Mouse (Mus musculus): ENCODE measurements around the gene Nrxn3. TPM values are rescaled to one million over a fixed set of nuclear protein-coding genes. Genes with fewer than 3 reads are reported as not detected.

The Nrxn3 gene
- total RNA-seq, 2 experiments from 2014 or later: 147 to 197 TPM

DNA sequence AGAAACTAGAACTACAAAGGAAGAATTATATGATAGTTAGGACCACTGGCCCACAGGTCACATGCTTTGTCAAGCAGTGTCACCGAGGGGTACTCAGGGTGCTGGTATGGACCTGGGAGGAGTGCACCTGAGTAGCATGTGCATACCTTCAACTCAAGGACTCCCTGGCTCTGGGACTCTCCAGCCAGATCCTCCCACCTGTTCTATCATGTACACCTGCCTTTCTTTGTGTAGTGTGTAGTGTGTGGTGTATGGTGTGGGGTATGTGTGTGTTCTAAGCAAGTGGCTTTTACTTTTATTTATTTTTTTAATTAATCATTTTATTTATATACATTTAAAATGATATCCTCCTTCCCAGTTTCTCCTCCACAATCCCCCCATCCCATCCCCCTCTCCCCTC lies 86.3 kb downstream of the Nrxn3 start:
- DNase-seq (ENCODE audit: extremely low spot score in 1 of 2, low spot score in 1 of 2): no peak

DNA sequence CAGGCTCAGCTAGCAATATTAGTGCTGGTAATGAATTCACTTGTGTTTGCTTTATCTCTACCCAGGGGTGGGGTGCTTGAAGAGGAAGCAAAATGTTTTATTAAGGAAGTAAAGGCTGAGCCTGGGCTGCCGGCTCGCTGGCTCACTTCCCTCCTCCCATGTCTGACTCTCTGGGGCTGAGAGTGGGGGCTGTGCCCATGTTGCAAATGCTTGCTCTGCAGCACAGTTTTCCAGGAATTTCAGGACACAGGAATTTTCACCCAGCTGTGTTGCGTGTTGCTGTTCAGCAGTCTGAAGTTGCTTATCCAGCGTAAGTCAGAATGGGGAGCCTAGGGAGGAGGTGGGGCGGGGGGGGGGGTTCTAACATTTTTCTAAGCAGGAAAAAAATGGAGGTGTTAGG lies 89.5 kb downstream of the Nrxn3 start:
- DNase-seq (ENCODE audit: extremely low spot score in 1 of 2, low spot score in 1 of 2): no peak

DNA sequence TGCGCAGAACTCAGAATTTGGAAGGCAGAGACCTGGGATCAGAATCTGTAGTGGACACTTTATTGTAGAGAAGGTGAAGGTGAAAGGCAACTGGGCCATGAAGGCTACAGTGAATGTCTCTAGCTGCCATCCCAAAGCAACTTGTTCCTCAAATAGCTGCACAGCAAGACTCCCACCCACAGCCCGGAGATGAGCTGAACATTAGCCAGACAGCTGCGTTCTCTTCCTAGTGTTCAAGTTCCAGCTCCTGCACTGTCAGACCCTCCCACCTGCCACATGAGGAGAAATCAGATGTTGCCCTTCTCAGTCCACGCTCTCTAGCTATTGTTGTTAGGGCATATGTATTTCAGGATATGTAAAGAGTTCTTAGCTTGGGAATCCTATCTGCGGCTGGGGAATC lies 94.2 kb downstream of the Nrxn3 start:
- no peak for DNase-seq (ENCODE audit: extremely low spot score in 1 of 2, low spot score in 1 of 2)

DNA sequence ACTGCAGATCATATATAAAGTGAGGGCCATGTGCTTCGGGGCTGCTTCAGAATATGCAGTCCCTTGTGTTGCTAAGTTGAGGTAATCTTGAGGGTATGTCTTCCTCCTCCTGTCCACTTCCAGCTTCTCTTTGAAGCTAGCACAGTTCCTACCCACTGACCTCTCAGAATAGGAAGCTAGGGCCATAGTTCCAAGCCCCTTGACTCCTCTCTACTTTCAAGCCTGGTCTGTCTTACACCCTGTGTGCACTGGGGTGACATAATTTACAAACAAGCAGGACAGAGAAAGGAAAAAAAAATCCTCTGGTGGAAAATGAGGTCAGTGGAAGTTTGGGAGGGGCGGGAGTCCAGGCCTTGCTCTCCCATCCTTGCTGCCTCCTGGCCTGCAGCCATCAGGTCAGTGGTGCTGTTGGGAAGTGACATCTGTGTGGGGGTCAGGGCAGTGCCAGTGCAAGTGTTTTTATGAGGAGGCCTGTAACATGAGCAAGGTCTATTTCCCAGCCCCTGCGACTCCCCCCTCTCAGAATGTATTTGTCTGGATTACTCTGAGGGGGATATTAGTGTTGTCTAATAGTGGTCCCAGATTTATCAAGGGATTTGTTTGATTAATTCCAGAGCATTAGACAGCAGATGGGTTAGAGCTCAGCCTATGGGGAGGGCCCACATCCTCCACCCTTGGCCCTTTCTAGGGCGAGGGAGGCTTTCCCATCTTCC lies 96.1 kb downstream of the Nrxn3 start:
- no peak for DNase-seq (ENCODE audit: extremely low spot score in 1 of 2, low spot score in 1 of 2)

DNA sequence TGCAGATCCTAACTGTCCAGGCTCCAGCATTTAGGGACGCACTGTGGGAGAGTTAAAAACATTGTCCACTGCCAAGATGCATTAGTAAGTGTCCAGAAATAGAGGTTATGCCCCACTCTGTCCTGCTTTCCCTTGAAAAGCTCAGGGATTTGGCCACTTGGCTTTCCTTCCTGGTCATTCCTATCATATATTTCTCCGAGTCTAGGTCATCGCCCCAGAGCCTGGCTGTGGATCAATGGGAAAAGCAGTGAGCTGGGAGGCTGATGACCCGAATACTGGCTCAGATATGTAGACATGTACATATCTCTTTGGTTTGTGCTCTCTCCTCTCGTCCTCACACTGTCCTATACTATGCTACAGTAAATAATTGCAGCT lies 96.6 kb downstream of the Nrxn3 start:
- DNase-seq (ENCODE audit: extremely low spot score in 1 of 2, low spot score in 1 of 2): no peak

DNA sequence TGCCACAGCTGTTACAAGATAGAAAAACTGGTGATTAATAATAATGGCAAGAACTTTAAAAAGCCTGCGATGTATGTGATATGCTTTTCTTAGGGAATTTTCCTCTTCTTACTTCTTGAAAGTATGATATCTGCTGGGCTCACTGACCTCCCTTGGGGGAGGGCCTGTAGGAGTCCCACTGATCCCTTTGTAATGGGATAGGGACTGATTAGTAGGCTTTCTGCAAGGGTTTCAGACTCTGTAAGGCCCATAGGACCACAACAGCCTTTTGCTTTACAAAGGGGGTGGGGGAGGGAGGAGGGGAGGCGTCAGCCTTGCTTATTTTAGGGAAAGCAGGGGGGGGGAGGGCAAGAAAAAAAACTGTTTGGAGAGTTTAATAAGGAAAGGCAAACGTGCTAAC lies 97.5 kb downstream of the Nrxn3 start:
- no peak for DNase-seq (ENCODE audit: extremely low spot score in 1 of 2, low spot score in 1 of 2)

DNA sequence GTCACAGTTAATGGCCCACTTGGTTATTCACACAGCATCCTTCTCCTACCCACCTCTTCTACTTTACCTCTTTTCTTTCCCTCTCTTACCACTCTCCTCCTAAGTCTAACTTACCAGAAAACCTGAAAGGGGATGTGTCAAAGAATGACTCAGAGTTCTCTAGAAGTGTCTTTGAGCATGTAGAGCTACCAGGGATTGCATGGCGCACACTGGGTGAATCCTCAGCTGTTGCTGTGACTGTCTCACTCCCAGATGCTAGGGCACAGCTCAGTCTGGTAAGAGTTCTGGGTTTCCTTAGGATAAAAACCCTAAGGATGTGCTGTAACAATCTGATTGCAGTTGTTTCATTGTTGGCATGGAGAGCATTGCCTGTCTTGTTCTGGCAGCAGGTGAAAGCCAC lies 108.2 kb downstream of the Nrxn3 start:
- DNase-seq (ENCODE audit: extremely low spot score in 1 of 2, low spot score in 1 of 2): no peak

DNA sequence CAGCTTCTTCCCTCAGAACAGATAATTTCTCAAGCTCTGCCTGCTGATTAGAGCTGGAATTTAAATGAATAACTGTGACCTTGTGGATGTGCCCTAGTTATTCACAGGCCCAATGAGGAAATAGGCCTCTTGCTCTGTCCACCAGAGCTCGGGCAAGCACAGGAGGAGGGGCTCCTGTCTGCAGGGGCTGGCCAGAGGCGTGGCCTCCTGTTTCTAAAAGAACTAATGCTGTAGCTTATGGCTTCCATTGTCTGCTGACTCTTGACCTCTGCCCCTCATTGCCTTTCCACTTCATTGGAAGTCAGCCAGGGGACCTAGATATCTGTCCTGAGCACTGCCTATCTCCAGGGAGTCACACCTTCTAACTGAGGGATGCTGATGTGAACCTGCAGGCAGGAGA lies 113.1 kb downstream of the Nrxn3 start:
- no peak for DNase-seq (ENCODE audit: extremely low spot score in 1 of 2, low spot score in 1 of 2)

DNA sequence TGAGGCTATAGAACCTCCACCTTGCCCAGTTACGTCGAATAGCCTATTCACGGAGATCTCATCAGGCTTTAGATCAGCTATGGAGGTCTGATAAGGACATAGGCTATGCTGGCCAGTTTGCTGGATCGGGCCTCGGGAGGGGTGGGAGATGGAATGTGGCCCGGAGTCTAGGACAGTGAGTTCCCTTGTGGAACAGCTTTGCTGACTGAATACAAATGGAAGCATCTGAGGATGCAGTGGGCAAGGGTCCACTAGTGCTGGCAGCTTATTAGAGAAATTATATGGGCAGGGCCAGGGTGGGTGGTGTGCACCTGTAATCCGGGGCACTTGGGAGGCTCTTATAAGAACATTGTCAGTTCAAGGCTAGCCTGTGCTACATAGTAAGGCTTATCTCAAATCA lies 117.0 kb downstream of the Nrxn3 start:
- no peak for DNase-seq (ENCODE audit: extremely low spot score in 1 of 2, low spot score in 1 of 2)

DNA sequence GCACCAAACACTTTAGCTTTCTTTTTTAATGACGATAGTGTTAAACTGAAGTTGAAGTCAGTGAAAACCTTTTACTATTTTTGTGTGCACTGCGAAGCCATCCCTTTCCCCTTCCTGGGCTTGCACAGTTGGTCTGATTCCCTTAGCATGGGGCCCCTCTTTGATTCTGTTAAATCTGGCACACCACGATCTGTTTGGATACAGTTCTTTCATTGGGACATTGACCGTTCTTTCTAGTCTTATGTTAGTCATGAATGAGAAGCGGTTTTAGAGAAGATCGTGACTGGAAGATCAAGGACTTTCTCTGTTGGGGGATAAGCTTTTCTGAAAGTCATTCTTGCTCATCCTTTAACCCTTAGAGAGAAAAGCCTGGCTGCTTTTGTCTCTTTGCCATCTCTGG lies 118.7 kb downstream of the Nrxn3 start:
- no peak for DNase-seq (ENCODE audit: extremely low spot score in 1 of 2, low spot score in 1 of 2)

DNA sequence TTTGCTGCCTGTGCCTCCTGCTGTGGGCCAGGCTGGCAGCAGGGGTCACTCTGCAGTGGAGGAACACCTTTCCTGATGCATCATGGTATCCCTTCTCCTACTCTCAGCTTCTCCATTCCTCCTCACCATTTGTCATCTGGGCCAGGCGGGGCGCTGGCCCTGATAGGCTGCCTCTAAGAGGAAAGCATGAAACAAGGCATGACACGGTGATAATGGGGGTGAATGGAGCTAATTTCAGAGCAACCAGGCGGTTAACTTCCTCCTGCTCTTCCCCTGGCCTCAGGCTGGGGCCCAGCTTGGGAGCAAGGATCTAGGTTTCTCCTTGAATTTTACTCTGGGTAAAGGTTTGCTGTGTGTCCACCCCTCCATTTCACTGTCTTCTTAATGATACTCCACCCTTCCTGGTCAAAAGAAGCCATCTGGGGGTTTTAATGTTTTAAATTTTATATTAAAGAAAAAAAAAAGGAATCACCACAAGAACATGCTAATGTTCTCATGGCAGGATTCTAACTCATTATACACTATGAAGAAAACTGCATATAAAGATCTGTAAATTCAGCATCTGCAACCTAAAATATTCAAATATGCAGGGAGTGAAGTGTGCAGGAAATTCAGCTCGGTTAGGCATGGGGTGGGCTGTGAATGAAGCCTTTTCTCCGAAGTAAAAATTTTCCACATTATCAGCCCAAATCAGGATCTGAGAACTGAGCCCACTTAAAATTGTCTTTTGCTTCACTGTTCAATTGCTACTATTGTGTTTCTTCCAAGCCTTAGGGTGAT lies 127.9 kb downstream of the Nrxn3 start:
- no peak for DNase-seq (ENCODE audit: extremely low spot score in 1 of 2, low spot score in 1 of 2)

DNA sequence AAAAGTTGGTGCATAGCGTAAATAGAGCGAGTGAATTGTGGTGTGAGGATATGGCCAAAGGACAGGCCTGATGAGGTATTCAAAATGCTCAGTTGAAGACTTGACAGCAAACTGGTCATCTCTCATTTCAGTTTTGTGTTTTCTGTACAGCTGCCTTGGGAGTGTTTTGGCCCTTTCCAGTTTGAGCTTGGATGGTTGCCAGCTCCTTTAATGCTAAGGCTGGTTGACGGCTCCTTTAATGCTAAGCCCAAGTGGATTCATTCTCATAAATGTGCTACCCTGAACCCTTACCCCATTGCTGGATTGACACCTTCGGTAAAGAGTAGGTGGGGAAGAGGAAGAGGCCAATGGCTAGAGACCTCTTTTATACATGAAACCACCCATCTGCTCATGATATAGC lies 131.4 kb downstream of the Nrxn3 start:
- no peak for DNase-seq (ENCODE audit: extremely low spot score in 1 of 2, low spot score in 1 of 2)

DNA sequence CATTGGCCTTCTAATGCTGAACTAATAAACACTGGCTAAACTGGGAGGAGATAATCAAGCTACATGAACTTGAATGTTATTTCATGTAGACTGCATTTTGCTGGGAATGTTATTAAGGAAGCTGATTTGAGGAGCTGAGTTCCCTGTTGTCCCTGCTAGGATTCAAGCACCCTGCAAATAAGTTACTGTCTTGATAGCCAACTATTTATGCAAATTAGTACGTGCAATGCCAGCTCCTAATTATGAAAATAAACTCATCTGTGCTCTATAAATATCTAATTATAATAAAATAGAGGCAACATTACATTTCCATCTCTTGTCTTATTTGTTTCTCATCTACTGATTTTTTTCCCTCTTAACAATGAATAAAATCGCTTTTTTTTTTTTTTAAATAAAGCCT lies 135.0 kb downstream of the Nrxn3 start:
- no peak for DNase-seq (ENCODE audit: extremely low spot score in 1 of 2, low spot score in 1 of 2)

DNA sequence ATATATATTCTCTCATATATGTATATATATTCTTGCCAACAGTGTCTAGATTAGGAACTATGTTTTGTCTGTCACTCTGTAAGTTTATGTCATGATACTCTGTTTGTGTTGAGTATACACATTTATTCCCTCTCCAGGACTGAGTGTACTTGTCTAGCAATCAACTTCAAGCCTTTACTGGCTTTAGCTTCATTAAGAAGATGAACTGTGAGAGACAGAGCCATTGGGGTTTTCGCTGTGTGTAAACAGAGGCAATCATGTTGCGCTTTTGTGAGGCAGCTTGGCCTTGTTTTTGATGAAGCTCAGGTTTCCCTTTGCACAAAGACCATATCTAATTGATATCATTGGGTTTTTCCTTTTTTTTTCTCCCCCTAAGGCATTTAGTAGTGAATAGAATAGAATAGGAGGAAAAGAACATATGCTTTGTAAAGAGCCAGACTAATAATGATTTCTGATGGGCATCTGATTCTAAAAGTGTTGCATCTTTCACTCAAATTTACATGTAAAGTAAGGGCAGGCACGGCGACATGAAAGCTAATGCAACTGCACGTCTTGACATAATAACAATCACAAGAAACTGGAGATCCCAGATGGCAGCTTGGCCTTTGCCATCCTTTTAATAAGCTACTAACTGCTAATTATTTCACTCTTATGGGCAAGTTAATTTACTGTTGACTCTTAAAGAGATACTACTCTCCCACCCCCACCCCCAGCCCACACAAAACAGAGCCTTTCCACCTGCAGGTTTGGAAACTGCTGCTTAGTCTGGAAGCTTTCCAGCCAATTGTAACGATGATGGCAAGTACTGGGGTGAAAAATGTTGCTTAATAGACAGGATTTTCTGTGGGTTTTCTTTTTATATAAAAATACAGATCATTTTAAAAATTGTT lies 137.0 kb downstream of the Nrxn3 start:
- no peak for DNase-seq (ENCODE audit: extremely low spot score in 1 of 2, low spot score in 1 of 2)

DNA sequence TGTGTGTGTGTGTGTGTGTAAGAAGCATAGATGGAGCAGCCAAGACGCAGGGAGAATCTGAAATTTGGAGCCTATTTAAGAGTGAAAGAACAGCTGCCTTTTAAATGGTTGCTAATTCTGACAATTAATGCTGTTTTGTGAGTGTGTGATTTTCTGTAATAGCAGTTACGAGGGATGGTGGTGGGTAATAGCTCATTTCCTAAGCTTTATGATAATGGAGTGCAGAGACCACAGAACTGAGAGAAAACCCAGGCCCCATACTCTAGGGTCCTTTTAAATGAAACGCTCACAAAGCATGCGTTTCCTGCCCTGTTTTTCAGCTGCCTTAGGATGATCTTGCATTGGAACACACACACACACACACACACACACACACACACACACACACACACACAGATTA lies 137.7 kb downstream of the Nrxn3 start:
- DNase-seq (ENCODE audit: extremely low spot score in 1 of 2, low spot score in 1 of 2): no peak

DNA sequence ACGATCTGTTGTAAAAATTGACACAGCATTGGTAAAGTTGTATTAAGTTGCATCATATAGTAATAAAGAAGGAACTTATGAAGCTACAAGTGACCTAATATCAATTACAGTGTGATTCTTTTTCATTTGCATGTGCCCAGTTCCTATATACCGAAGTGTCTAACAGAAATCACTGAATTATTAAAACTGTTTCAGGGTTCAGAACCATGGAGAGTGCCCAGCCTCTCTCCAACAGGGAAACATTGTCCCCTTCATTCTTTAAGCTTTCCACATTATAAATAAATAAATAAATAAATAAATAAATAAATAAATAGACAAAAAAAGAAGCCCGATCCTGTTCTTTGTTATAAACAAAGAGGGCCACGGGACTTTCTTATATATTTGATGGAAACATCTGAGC lies 140.4 kb downstream of the Nrxn3 start:
- DNase-seq (ENCODE audit: extremely low spot score in 1 of 2, low spot score in 1 of 2): no peak

DNA sequence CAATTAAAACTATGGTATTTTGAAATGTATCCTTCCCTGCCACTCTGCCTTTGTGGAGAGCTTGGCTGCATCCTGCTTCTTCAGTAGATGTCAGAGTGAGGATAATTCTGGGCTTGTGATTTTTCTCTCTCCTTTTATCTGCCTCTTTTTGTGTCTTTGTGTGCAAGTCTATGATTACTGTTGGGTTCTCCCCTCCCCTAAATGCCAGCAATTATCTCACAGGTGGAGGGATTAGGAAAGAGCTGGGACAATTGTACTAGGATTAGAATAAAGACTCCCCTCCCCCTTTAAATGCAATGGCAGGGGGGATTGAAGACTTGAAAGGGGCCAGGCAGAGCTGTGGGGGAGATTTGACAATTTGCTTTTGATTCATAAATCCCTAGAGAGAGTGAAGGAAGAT lies 145.6 kb downstream of the Nrxn3 start:
- DNase-seq (ENCODE audit: extremely low spot score in 1 of 2, low spot score in 1 of 2): no peak

DNA sequence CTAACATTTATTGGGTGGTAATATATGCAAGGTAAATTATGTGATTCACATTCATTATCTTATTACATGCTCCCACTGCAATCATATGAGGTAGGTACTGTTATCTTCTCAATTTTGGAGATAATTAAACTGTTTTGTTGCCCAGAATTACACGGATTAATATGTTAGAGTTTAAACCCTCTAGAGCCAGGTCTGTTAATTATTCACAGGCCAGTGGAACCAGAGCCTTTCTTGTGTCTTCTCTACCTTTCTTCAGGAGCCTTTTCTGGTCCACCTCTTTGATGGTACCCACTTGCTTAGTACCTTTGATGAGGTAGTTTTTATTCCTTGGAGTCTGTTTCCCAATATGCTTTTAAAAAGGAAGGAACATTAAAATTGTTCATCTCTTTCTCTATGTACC lies 174.7 kb downstream of the Nrxn3 start:
- no peak for DNase-seq (ENCODE audit: extremely low spot score in 1 of 2, low spot score in 1 of 2)

DNA sequence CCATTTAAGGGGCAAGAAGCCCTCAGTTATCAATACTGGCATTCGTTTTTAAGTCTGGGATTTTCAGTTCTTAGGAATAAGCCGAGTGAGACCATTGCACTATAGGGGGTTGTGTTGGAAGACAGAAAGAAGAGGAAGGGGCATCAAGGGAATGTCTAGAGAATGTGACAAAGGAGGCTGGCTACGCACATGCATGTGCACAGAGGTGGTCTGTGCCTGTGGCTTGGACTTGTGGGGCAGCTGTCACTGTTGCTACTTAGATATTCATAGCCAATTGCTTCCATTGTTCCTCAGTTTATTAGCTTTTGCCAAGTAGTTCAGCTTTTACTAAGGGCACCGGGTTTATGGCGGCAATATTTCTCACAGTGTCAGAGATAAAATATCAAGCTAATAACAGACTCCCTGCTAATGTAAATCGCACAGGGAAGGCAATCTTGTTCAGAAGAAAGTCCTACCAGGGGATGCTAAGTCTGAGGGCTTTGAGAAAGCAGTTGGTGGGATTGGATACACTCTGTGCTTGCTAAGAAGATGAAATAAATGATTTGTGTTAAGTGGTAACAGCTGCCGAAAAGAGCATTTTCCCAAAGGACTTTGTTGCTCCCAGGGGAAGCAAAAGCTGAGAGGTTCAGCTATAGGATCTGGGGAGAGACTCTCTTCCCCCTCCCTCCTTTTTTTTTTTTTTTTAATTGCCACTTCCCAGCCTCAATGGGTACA lies 177.5 kb downstream of the Nrxn3 start:
- DNase-seq (ENCODE audit: extremely low spot score in 1 of 2, low spot score in 1 of 2): no peak

DNA sequence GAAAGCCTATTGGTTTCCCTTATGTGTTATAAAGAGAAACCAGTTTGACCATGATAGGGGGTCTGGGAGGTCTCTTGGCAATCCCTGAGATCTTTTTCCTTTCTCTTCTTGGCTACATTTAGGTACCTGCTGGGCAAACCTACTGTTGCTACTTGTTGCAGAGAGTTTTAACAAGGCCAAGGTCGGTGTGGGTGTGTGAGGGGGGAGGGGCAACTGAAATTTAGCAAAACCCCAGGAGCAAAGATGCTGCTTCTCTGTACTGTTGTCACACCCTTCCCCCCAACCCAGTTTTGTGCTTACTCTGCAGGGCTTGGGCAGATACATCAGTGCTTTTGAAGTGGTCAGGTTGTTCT lies 178.0 kb downstream of the Nrxn3 start:
- DNase-seq (ENCODE audit: extremely low spot score in 1 of 2, low spot score in 1 of 2): no peak

DNA sequence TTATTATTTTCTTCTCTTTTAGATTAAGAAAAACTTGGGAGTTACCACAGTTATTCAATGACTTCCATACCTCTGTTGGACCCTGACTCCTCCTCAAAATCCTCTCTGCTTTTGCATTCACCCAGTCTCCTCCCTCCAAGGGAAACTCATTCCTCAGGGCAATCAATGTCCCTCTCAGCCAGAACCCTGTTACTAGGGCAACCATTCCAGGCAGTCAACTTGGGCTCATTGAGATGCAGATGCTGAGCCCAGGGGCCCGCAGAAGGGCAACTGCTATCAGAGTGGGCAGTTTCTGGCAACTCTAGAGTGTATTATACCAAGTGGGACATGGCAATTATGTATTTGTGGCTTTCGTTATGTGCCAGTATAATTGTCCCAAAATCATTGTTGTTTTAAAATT lies 188.1 kb downstream of the Nrxn3 start:
- no peak for DNase-seq (ENCODE audit: extremely low spot score in 1 of 2, low spot score in 1 of 2)
